Mouse (Mus musculus) adrenal gland (tissue): ENCODE data around the gene Rora.

ENCODE experiments used
- intact Hi-C: fragments of 180-260 bp; cut with DNase I; formaldehyde crosslinking; loops from one replicate; pipeline ENCODE4 v1.15.1; 2025

The Rora gene

DNA sequence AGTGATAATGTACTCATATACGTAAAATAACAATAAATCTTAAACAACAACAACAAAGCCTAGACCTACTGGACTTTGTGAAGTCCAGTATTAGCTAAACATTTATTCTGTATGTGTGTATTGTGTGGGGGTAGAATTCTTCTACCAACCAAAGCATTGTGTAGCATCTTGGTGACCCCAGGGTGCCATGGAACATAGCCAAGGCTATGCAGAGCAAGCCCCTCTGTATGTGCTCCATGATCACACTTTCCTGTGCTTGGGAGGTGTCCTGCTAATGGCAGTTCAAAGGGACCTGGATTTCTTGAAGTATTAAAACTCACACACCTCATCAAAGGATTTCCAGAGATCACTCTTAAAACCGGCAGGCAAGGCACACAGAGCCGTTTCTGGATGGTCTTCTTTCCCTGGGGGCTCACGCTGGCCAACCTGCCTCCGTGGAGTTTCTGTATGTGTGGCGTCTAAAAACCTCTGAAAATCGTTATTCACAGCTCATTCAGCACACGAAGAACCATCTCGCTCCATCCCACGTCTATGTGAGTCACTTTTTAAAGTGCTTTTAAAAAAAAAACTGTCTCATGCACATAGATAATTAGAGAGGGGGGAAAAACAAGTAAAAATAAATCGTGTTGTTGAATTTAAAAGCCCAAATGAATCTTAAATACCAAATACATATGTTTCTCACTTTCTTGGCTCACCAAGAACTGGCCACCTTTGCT, 92.5 kb downstream of the Rora start:
- intact Hi-C loops: no loop called here

DNA sequence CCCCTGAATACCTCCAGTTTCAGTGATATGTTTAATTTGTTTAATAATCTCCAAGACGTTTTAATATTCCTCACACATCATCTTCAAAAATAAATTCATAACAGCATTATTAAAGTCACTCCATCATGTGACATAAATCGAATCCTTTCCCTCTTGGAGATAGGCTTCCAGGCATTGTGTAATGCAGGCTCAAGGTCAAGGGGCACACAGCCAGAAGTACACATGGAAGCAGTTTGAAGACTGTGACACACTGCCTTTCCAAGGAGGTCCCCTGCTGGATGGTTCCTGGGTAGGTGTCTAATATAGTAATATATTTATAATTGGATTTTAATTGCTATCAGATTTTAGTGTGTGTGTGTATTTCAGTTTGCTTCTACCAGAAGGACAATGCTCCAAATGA, 103.4 kb downstream of the Rora start:
- intact Hi-C loops: no loop called here

GRCm38 (mm10) chr9:68759324-68759723, 105.7 kb downstream of the Rora start:
- intact Hi-C loops: no loop called here

GRCm38 (mm10) chr9:68760329-68760728, 106.7 kb downstream of the Rora start:
- intact Hi-C loops: loop anchor here (10.0 kb wide), 1 partner anchor 746 kb away; no protein-coding TSS in a partner anchor

- intact Hi-C loops: loop anchor here (10.0 kb wide), 1 partner anchor 746 kb away; no protein-coding TSS in a partner anchor
Observed at GRCm38 (mm10) chr9:68760876-68761275, 107.3 kb downstream of the Rora start.

DNA sequence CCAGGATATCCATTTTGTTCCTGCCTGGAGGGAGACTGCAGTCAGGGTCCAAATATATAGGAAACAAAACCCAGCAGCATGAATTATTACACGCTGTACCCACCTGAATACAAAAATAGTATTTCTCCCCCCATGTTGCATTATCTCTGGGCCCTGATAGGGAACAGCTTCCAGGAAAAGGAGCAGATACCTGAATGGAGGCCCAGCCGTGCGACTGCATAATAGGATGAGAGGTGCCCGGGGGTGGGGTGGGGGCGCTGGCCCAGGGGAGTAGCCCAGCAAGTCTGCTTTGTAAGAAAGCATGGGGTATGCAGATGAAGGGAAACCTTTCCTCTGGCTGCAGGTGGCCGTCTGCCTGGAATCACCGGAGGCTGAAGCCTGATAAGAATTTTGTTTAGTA, 108.1 kb downstream of the Rora start:
- intact Hi-C loops: loop anchor here (10.0 kb wide), 1 partner anchor 747 kb away; no protein-coding TSS in a partner anchor

- intact Hi-C loops: loop anchor here (10.0 kb wide), 1 partner anchor 751 kb away; no protein-coding TSS in a partner anchor
Observed at GRCm38 (mm10) chr9:68765595-68765994, 112.0 kb downstream of the Rora start.

- intact Hi-C loops: loop anchor here (10.0 kb wide), 1 partner anchor 755 kb away; no protein-coding TSS in a partner anchor
Observed at GRCm38 (mm10) chr9:68769638-68770037, 116.1 kb downstream of the Rora start.

DNA sequence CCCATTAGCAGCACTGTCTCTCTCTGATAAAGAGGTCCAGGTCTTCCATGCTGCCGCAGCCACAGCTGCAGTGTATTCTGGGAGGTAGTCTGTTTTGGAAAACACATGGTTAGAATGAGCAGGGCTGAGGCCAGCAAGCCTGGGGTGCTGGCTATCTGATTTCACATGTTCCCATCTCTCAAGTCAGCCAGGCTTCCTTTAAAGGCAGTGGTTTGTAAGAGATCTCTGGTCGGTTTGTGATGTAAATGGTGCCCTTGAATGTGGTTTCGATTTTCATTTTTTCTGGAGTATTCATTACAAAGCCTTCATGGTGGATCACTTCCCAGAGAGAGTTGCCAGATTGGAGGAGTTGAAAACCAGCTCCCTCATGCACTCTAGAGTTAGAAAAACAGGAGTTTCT, 117.8 kb downstream of the Rora start:
- intact Hi-C loops: no loop called here

GRCm38 (mm10) chr9:68773770-68774169, 120.2 kb downstream of the Rora start:
- intact Hi-C loops: no loop called here

DNA sequence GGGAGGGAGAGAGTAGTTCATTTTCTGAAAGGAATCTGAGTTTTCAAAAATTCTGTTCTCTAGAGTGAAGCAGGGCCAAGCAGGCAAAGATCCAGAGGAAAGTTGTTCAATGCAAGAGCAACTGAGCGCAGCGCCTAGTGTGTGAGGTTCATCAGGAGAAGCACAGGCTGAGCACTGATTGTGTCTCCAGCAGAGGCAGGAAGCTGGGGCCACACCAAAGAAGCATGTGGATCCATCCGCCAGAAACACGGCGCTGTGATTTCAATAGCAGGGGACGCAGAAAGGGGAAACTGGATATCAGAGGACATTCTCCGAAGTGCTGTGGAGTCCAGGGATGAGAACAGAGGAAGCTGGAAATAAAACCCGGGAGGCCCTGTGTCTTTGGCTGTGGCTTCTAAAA, 128.4 kb downstream of the Rora start:
- intact Hi-C loops: no loop called here

GRCm38 (mm10) chr9:68782604-68783003, 129.0 kb downstream of the Rora start:
- intact Hi-C loops: no loop called here

DNA sequence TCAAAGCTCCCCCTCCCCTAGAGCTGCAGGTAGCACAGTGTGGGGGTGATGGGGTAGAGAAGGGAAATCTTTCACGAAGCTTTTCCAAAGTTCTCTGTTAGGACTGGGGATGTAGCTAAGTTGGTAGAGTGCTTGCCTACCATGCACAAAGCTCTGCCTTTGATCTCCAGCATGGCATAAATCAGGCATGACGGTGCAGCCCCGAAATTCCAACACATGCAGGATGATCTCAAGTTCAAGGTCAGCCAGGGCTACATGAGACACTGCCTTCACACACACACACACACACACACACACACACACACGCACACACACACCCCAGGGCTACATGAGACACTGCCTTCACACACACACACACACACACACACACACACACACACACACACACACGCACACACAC, 129.7 kb downstream of the Rora start:
- intact Hi-C loops: no loop called here

DNA sequence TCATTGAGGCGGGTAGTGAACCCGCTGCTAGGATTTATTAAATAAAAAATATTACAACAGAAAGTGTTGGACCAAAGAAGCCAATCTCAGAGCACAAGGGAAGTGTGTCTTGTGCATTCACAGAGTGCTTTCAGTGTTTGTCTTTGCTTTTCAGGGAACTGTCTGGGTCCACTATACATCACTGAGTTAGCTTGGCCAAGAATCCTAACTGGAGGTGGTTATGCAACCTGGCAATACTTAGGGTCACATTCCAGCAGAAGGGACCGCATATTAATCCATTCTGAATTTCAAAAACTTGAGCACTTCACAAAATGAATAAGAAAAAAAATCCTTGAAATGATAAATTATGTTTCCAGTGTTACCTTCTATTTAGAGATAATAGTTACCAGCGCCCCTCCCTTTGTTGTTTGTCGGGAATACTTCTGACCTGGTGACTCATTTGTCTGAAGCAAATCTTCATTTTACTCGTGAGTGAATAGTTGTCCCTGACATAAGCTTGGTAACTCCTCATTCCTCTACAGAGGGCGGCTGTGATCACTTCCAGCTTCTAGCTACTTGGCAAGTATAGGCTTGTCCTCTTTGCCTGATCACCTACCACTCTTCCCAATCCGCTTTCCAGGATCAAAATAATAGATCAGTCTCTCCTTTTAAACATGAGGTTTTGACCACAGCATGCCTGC, 133.2 kb downstream of the Rora start:
- intact Hi-C loops: no loop called here

- intact Hi-C loops: no loop called here
Observed at GRCm38 (mm10) chr9:68787665-68788064, 134.1 kb downstream of the Rora start.

DNA sequence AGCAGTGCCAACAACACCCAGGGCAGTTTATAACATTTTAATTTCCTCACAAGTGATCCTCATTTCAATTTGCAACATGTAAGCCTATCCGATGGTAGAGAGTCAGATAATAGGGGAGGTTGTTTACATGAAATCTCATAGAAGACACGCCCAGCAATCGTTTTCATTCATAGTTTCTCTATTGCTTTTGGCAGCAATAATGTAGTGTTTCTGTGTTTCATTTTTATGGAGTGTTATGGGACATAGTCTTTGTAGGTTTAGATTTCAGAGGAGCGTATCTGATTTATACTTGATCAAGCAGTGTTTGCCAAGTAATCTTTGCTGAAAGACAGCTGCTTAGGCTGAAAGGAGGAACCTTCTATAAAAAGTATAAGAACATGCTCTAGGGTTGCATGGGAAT, 137.3 kb downstream of the Rora start:
- intact Hi-C loops: no loop called here

GRCm38 (mm10) chr9:68791982-68792540, 138.5 kb downstream of the Rora start:
- intact Hi-C loops: no loop called here

DNA sequence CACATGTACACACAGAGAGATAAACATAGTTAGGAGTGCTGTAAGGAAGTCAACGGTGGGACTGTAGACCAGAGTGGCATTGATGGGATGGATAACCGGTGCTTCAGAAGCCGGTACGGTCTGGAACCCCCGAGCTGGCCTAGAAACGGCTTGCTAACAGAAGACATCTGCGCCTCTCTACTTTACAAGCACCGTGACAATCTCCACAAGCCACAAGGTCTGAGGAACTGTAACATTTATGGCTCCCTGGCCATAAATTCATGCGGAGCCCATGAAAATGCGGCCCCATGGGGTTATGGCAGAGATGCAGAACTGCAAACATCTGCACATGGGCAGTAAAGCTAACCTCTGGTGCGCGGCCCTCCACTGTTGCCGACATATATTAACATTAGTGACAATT, 141.7 kb downstream of the Rora start:
- intact Hi-C loops: no loop called here

DNA sequence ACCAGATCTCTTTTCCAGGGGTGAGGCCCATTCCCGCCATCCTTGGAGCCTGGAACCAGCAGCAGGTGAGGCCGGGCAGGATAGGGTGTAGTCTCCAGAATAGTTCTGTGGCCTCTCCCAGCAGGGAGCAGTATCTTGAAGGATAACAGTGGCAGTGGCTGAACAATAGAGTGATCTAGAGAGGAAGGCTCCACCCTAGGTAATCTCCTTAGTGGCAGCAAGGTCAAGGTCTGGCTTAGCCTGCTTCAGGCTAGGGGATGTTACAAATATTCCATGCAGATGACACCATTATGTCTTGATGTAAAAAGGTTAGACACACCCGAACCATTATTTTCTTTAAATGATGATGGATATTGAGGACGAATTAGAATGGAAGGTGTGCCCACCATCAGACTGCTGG, 144.6 kb downstream of the Rora start:
- intact Hi-C loops: no loop called here

DNA sequence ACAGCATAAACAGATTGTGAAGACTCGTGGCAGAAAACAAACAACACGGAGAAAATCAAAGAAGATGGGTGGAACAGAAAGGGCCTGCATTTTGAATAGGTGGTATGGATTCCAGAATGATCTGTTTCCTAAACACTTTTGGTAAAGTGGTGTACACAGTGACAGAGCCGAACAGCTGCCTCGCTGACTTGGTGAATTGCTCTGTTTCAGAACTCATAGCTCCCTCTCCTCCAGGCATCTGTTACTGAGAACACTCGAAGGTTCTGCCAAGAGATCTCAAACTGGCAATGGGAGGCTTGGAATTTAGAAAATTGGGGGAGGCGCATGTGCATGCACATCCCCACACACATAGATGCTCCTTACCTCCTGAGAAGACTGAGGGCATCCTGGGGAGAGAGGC, 145.5 kb downstream of the Rora start:
- intact Hi-C loops: no loop called here

DNA sequence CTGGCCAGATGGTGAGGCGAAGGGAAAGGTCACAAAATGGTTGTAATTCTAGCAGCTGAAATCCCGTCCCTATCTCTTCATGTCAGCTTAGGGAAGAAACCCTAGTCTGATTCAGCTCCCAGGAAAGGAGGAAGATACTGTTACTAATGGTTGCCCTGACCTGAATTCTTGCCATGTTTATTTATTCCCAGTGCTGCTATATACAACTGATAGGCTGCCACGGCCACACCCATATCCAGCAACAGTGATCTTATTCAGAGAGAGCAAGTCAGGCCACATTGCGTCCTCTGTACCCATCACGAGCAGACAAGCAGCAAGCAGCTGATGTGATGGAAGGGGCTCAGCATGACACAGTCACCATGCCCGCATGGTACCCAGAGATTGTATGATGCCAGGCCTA, 150.6 kb downstream of the Rora start:
- intact Hi-C loops: no loop called here

DNA sequence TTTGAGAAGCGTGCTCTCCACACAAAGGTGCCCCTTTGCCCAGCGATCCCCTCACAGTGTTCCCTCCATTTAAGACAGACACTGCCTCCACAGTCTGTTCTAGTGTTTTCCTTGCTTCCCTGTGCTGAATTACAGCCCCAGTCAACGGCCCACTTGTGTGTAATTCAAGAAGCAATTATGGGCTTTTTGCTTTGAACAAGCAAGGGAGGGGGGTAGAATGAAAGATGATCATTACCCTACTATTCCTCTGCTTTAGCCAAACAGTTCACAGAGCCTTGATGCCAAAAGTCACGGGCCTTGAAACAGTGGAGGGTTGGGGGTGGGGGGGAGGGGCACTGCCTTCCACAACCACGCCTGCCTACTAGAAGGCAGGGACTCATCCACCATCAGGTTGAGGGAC, 152.2 kb downstream of the Rora start:
- intact Hi-C loops: no loop called here
